ENCODE assay signal across 7 mouse cellular contexts in genomic region chrX:104200736-104201591, GRCm38 (mm10). TPM values are rescaled to one million over a fixed set of nuclear protein-coding genes. Genes with fewer than 3 reads are reported as not detected.
A peak's percentile ranks its signal among the peaks of the same experiment; 100 is the strongest.
DNase-seq lines count a peak whose midpoint lies in the region; ATAC-seq lines count a peak whose summit lies in the region.

Gene Nexmif, minus strand, starts transcription at chrX:104201185.

- H3K9me3 ChIP-seq in intestine, embryonic 16.5 days (ENCODE audit: control insufficient read depth, low read length): no peaks in the 10 kb centered on the region

- H3K9ac ChIP-seq in intestine, embryonic 16.5 days (ENCODE audit: low read depth, low read length): peak within 1 kb of the TSS; percentile 45; the same call in 1 of the 2 replicates

- peak; percentile 64 for DNase-seq in adrenal gland, postnatal 25 days
- peak; percentile 54 to 57 for DNase-seq in cerebellum, postnatal 14 days
- DNase-seq in gastrocnemius, postnatal 10 days: peak; percentile 19
- peak; percentile 31 to 61 for DNase-seq in left cerebral cortex, postnatal 14 days (ENCODE audit: low spot score in 2 of 2)
- DNase-seq in right cerebral cortex, postnatal 4 days: peak; percentile 54

- peak within 1 kb of the TSS; percentile 76 for H3K4me2 ChIP-seq in intestine, embryonic 16.5 days (ENCODE audit: low read depth, low read length)

- intact Hi-C loops in left cerebral cortex, postnatal 14 days (cut with DNase I): loop anchor here (10.0 kb wide), 1 partner anchor 284 kb away; the partner anchor contains the start of gene Uprt

- H3K27me3 ChIP-seq in intestine, embryonic 16.5 days (replicated peaks; ENCODE audit: control insufficient read depth, insufficient read depth, low read length): peaks cover 36% of the 10 kb centered on the region

- no peak within 1 kb of the TSS for H3K27ac ChIP-seq in intestine, embryonic 16.5 days (ENCODE audit: low read length)

- no peaks in the 10 kb centered on the region for H3K4me1 ChIP-seq in intestine, embryonic 16.5 days (ENCODE audit: control insufficient read depth, insufficient read depth, low read length)

- 21% methylated on average over 65 of the region's 70 CpGs for WGBS in intestine, embryonic 16.5 days

- H3K4me3 ChIP-seq in intestine, embryonic 16.5 days (ENCODE audit: low read length): peak within 1 kb of the TSS; percentile 52

- no peaks in the 10 kb centered on the region for H3K36me3 ChIP-seq in intestine, embryonic 16.5 days (ENCODE audit: control insufficient read depth, insufficient read depth, low read length)

- ATAC-seq in intestine, embryonic 16.5 days: peak; percentile 83
- ATAC-seq in megakaryocyte progenitor cell, adult 5-6 weeks (replicated peaks; ENCODE audit: poor library complexity): peak; percentile 55

RNA-seq across cellular contexts. Expression of gene Nexmif, which starts in this region (rescaled TPM):
- total RNA-seq in adrenal gland, postnatal 25 days (2021): 16.2 and 18.2 TPM in 2 replicates
- under 1 TPM; 0.31 to 0.54 TPM for total RNA-seq in gastrocnemius, postnatal 10 days (2021)
- polyA plus RNA-seq in intestine, embryonic 16.5 days (2015; fragmentation: Nextera tagmentation; extraction: Ambion mirVana): 0.35 and 0.37 TPM in 2 replicates
- 10 to 100 TPM; 33.3 to 37.5 TPM for total RNA-seq in left cerebral cortex, postnatal 14 days (2021)
- total RNA-seq in megakaryocyte progenitor cell, adult 5-6 weeks (2015): not detected in 2 replicates
- total RNA-seq in megakaryocyte progenitor cell, adult 5-6 weeks (2017): not detected in 2 replicates

Comparison
In these comparisons a context has a peak if more than half of its experiments do, and no peak if none do; other contexts are left out.
1. RNA of gene Nexmif (total RNA-seq): 33.3 to 37.5 TPM in left cerebral cortex, postnatal 14 days and 16.2 to 18.2 TPM in adrenal gland, postnatal 25 days; 0.31 to 0.54 TPM in gastrocnemius, postnatal 10 days and not detected in megakaryocyte progenitor cell, adult 5-6 weeks; every median in the first group is over 10 times any median in the second.
2. Peak in DNase-seq in gastrocnemius, postnatal 10 days; RNA of the gene not detected or under 1 TPM.
3. Peak in ATAC-seq, H3K4me3 ChIP-seq, H3K9ac ChIP-seq and H3K4me2 ChIP-seq in intestine, embryonic 16.5 days; RNA of the gene not detected or under 1 TPM.
4. Peak in ATAC-seq in megakaryocyte progenitor cell, adult 5-6 weeks; RNA of the gene not detected or under 1 TPM.
5. Peak in every context shown above with its lines, with median percentiles within 50 percentile points of each other: DNase-seq.